Mouse (Mus musculus): ENCODE results near the gene Lipa.

The Lipa gene

GRCm38 (mm10) chr19:34461451-34462019 lies 65.7 kb downstream of the Lipa start:
- peak in 1 of 2 experiments; percentile 28 for DNase-seq

- DNase-seq = no peak
Measured at GRCm38 (mm10) chr19:34450784-34451370, 76.4 kb downstream of the Lipa start.

GRCm38 (mm10) chr19:34448851-34449250 lies 78.4 kb downstream of the Lipa start:
- DNase-seq = no peak

- peak; percentile 9 to 39 for DNase-seq
Measured at GRCm38 (mm10) chr19:34445410-34446012, 81.8 kb downstream of the Lipa start.

GRCm38 (mm10) chr19:34444785-34445184 lies 82.5 kb downstream of the Lipa start:
- DNase-seq = no peak

Measured in kidney, postnatal 36 days (tissue).